Mouse (Mus musculus): ENCODE data around the gene Cuta. TPM values are rescaled to one million over a fixed set of nuclear protein-coding genes. Genes with fewer than 3 reads are reported as not detected.
"Not testable (repeated sequence)": the region's sequence is repeated elsewhere in the genome, so short reads cannot be mapped to it uniquely, and the experiment has no call there.

The Cuta gene
- 22.8 to 35.9 TPM (median 25.9 TPM) in 3 replicates for total RNA-seq (2017)

DNA sequence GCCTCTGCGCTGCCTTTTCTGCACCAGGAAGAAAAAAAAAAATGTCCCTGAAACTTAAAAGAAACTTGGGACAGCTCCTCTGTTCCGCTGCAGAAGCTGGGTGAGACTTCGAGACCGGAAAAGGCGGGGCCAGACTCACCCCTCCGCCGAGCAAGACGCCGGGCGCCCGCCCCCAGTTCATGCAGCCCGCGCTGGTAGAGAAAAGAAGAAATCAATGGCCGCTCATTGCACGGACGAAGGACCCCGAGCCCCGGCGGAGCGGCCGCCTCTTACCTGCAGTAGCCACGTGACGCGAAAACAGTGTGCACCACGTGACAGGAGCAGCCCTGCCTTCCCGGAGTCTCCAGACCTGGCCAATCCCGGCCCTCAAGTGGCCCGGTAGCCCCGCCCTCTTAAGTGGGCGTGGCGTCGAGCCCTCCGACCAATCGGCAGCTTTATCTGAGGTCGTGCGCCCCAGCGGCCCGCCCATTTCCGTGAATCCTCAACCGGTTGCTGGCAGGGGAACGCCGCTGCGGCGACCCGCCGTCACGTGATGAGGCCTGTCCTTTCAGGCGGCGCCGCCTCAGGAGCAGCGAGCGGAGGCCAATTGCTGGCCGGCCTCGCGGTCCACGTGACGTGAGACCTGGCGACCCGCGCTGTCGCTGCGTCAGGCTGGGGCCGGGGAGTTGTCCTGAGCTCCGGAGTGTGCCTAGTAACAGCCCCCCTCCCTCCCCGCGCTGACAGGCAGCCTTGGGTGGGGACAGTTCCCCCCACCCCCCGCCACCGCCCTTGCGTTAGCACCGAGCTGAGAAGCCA is at the start of gene Cuta:
Cuta (minus strand) TSS at position 392 of the 795 bp plus-strand sequence.
- peak; percentile 93 for ATAC-seq (replicated peaks; ENCODE audit: insufficient number of reproducible peaks, low FRiP score, low TSS enrichment, poor library complexity, severe bottlenecking)

DNA sequence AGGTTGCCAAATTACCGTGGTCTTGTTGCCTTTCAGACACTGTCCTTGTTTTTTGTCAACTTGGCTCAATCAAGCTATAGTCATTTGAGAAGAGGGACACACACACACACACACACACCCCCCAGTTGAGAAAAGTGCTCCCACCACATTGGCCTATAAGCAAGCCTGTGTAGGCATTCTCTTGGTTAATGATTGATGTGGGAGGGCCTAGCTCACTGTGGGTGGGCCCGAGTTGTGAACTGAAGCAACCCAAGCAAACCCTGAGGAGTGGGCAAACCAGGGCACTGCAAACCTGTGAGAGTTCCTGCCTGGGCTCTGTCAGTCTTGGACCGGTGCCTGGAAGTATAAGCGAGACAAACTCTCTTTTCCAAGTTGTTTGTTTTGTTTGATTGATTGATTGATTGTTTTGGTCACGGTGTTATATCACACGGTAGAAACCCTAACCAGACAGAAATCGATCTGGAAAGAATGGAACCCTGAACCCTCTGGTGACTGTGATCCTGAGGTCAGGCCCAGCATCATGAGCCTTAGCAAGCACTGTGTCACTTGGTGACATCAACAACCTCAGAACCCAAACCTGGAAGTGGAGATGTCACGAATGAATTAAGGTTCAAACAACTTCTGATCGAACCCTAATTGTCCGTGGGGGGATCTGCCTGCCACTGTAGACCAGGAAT is 46.3 kb upstream of the Cuta start:
- ATAC-seq (replicated peaks; ENCODE audit: insufficient number of reproducible peaks, low FRiP score, low TSS enrichment, poor library complexity, severe bottlenecking), result no peak

DNA sequence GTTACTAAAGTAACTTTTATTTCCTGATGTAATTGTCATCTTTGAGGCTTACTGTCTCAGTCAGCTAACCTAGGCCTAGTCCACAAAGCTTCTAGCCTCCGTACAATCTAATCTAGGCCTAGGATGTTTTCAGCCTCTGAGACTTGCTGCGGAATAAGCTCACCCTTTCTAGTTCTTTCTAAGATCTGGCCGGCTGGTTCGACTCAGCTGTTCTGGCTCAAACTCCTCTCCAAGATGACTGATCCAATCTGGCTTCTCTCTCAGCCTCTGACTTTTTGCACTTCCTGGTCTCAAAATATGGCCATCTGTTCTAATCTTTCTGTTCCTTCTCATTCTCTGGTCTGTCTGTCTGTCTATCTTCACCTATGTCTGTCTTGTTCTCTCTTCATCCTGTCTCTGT is 44.0 kb upstream of the Cuta start:
- ATAC-seq (replicated peaks; ENCODE audit: insufficient number of reproducible peaks, low FRiP score, low TSS enrichment, poor library complexity, severe bottlenecking), result no peak

DNA sequence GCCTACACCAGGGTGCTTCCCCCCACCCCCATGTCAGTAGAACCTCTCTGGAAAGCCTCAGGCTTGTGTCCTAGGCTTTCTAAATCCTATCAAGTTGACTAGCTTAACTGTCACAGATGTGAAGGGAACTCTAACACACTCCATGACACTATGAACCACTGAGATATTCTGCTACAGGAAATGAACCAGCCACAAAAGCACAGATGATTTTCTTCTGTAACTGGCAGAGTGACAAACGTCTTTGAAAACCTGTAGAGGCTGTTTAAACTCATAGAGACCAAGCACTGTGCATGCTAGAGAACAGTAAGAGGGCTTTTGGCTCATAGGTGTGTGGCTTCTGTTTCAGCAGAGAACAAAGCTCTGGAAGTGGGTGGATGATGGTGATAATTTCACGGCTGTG is 41.7 kb upstream of the Cuta start:
- no peak for ATAC-seq (replicated peaks; ENCODE audit: insufficient number of reproducible peaks, low FRiP score, low TSS enrichment, poor library complexity, severe bottlenecking)

DNA sequence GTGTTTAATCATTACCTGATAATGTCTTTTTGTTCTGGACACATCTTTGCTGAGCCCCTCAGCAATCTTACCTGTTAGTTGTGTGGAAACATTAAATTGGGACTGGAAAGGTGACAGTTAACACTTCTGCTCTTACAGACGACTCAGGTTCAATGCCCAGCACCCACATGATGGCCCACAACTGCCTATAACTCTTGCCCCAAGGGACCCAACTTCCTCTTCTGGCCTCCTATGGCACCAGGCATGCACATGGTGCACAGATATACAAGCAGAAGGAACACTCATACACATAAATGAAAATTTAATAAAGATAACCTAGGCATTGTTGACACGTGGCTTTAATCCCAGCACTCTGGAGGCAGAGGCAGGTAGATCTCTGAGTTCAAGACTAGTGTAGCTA is 40.1 kb upstream of the Cuta start:
- ATAC-seq (replicated peaks; ENCODE audit: insufficient number of reproducible peaks, low FRiP score, low TSS enrichment, poor library complexity, severe bottlenecking), result peak; percentile 56; the same call in 1 of the 2 replicates

DNA sequence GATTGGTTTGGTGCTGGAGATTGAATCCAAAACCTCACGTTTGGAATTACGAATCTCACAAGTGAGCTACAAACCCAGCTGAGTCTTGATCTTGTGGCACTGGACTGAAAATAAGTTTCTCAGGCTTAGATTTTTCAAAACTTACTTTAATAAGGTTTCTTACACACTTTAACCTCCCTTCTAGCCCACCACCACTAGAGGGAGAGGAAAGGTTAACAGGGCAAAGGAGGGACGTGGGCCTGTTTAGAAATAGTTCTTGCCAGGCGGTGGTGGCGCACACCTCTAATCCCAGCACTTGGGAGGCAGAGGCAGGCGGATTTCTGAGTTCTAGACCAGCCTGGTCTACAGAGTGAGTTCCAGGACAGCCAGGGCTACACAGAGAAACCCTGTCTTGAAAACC is 38.0 kb upstream of the Cuta start:
- not testable (repeated sequence) for ATAC-seq (replicated peaks; ENCODE audit: insufficient number of reproducible peaks, low FRiP score, low TSS enrichment, poor library complexity, severe bottlenecking)

DNA sequence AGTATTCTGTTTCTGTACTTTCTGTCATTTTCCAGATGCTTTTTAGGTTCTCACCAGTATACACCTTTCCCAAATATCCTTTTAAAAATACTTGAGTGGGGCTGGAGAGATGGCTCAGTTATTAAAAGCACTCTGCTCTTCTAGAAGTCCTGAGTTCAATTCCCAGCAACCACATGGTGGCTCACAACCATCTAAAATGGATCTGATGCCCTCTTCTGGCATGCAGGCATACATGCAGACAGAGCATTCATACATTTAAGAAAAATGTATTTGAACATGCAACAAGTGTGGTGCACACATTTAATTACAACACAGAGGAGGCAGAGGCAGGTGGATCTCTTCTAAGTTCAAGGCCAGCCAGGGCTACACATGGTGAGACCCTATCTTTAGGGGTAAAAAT is 36.0 kb upstream of the Cuta start:
- ATAC-seq (replicated peaks; ENCODE audit: insufficient number of reproducible peaks, low FRiP score, low TSS enrichment, poor library complexity, severe bottlenecking), result no peak

DNA sequence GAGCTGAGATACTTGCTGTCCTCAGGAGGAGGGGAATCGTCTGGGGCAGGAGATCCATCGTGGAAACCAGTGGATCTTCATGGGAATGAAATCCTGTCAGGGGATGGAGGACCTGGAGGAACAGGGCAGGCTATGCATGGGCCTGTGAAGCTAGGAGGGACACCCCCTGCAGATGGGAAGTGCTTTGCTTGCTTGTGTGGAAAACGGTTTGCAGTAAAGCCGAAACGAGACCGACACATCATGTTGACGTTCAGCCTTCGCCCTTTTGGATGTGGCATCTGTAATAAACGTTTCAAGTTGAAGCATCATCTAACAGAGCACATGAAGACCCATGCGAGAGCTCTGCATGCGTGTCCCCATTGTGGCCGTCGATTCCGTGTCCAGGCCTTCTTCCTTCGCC is 35.2 kb upstream of the Cuta start:
- ATAC-seq (replicated peaks; ENCODE audit: insufficient number of reproducible peaks, low FRiP score, low TSS enrichment, poor library complexity, severe bottlenecking), result no peak

DNA sequence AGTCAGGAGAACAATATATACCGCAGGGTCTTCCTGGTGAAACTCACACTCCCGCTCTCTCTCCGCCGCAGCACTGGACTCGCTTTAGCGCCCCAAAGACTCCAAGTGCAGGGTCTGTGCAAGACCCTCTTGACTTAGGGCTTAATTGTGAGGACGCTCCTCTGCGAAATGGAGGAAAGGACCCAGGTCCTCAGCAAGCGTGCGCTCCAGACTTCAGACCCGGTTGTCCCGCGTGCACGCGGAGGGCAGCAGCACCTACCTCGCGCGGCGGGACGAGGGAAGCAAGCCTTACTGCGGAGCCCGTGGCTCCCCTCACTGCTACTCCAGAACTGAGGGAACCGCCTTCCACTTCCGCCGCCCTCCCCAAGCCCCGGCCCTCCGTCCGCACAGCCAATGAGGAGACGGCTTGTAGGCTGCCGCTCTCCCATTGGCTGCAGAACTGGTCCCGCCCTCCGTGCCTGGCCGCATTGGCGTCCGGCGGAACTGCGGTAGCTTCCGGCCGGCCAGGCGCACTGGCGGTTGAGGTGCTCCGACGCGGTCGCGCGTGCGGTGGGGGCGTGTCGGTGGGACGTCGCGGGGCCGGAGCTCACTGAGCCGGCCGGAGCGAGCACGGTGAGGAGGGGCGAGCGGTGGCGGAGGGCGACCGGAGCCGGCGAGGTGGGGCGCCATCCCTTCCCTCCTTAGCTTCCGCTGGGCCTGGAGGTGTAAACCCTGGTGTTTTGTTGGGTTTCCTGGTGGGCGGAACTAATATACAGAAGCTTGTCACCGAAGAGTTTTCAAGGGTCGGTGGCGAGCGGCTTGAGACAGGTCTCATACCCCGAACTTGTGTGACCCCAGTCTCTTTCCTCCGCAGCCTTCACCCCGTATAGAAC is 33.6 kb upstream of the Cuta start, which contains the start of gene Zbtb9:
Zbtb9 (plus strand) TSS at position 465 of the 872 bp plus-strand sequence.
- ATAC-seq (replicated peaks; ENCODE audit: insufficient number of reproducible peaks, low FRiP score, low TSS enrichment, poor library complexity, severe bottlenecking), result peak; percentile 98

DNA sequence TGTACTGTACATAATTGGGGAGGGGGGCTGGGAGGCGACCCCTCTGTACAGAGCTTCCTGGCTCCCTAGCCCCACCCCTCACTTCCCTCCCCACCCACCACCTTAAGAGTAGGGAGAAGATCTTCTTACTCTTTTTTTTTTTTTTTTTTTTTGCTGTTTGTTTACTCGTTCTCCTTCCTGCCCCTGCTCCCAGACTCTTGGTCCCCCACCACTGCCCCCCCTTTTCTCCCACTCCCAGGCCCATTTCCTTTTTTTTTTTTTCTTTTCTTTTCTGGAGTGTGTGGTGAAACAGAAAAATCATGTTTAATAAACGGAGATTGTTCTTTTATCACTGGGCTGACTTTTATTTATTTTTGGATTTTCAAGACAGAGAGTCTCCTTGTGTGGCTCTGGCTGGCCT is 32.7 kb upstream of the Cuta start:
- no peak for ATAC-seq (replicated peaks; ENCODE audit: insufficient number of reproducible peaks, low FRiP score, low TSS enrichment, poor library complexity, severe bottlenecking)

DNA sequence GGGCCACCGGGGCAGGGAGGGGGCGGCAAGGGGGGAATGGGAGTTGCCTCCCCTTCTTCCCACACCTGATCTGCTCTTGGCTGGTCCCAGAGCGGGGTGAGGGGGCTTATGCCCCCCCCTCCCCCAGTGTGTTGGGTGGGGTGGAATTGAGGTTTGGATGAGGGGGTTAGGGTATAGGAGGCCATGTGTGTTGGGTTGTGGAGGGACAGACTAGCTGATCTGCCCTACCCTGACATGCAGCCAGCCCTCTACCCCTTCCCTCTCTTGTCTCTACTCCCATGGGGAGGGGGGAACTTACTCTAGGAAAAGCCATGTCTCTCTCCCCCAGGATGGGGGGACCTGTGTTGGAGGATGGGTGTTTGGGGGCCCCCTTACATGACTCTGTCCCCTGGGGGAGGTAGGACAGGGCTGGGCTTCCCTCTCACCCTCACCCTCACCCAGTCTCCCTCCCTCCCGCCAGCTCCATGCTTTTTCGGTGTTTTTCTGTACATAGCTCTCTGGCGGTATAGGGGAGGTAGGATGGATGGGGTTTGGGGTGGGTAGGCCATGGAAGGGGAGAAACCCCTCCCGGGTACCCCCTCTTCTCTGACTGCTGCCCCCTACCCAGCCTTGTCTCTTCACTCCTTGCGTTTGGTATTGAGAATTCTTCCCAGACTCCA is 32.0 kb upstream of the Cuta start:
- no peak for ATAC-seq (replicated peaks; ENCODE audit: insufficient number of reproducible peaks, low FRiP score, low TSS enrichment, poor library complexity, severe bottlenecking)

DNA sequence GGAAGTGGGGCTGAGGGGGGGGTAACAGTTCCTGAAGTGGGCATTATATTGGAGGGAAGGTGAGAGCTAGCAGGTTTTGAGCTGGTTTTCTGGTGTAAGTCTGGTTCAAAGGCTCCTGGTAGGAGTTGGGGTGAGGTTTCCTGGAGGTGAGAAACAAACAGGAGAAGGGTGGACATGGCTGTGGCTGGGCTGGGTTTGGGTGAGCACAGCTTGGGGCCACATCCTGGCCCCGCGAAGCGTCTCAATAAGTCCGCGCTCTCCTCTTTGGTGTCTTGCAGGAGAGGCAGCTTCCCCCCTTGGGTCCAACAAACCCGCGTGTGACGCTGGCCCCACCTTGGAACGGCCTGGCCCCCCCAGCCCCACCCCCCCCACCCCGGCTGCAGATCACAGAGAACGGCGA is 30.9 kb upstream of the Cuta start:
- ATAC-seq (replicated peaks; ENCODE audit: insufficient number of reproducible peaks, low FRiP score, low TSS enrichment, poor library complexity, severe bottlenecking), result no peak

DNA sequence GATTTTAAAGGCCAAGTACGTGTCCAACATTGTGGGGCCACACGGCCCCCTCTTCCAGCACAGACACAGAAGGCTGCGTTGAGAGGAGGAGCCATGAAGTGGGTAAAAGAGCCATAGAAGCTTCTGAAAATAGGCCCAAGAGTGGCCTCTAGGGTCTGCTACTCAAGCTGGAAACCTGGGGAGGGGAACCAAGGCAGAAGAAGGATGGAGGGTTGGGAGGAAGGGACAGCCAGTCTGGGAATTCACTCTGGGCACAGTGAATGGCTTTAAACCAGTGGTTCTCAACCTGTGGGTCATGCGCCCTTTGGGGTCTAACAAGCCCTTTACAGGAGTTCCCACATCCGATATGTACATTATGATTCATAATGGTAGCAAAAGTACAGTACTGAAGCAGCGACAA is 29.9 kb upstream of the Cuta start:
- no peak for ATAC-seq (replicated peaks; ENCODE audit: insufficient number of reproducible peaks, low FRiP score, low TSS enrichment, poor library complexity, severe bottlenecking)

DNA sequence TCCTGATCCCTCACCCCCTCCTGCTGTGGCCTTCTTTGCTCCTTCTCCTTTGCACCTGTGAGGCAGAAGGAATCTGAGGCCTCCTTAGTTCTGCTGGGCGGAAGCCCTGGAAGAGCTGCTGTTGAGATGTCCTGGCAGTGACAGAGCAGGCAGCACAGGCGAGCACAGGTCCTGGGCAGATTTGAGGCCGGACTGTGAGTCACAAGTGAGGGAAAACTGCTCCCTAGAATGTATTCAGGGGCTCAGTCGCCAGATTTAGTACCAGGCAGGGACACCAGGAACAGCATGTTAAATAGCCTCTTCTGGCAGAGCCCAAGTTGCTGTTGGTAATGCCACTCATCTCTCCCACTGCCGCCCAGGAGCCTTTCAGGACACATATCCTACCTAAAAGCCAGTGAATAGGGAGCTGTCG is 28.8 kb upstream of the Cuta start:
- ATAC-seq (replicated peaks; ENCODE audit: insufficient number of reproducible peaks, low FRiP score, low TSS enrichment, poor library complexity, severe bottlenecking), result no peak

DNA sequence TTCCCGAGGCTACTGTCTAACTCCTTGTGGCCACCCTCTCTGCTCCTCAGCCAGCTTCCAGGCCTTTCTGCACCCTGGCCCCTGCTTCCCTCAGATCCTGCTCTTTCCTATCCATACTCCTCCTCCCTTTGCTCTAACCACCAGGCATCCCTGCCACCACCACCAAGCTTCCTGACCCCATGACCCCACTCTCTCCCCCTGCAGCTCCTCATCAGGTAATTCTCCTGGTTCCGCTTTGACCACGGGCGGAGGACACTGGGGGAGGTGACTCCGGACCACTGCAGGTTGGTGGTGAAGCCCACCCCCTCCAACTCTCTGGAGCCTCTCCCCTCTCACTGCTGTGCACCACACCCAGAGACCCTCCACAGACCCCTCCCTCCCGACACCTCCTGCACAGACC is 28.1 kb upstream of the Cuta start:
- no peak for ATAC-seq (replicated peaks; ENCODE audit: insufficient number of reproducible peaks, low FRiP score, low TSS enrichment, poor library complexity, severe bottlenecking)

DNA sequence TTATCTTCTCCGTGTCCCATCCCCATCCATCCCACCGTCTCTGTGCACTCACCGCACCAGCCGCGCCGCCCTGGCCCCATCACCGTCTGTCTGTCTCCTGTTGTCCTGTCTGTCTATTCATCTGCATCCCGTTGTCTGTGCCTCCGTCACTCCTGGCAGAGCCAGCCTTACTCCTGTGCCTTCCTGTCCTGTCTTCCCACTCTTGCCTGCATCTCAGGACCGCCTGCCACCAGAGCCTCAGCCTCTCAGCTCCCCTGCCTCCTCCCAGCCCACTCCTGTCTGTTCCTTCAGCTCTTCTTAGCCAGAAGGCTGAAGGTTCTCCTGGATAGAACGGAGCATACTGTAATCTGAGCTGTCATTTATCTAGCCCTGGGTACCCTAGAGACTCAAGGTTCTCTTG is 27.6 kb upstream of the Cuta start:
- ATAC-seq (replicated peaks; ENCODE audit: insufficient number of reproducible peaks, low FRiP score, low TSS enrichment, poor library complexity, severe bottlenecking), result no peak

DNA sequence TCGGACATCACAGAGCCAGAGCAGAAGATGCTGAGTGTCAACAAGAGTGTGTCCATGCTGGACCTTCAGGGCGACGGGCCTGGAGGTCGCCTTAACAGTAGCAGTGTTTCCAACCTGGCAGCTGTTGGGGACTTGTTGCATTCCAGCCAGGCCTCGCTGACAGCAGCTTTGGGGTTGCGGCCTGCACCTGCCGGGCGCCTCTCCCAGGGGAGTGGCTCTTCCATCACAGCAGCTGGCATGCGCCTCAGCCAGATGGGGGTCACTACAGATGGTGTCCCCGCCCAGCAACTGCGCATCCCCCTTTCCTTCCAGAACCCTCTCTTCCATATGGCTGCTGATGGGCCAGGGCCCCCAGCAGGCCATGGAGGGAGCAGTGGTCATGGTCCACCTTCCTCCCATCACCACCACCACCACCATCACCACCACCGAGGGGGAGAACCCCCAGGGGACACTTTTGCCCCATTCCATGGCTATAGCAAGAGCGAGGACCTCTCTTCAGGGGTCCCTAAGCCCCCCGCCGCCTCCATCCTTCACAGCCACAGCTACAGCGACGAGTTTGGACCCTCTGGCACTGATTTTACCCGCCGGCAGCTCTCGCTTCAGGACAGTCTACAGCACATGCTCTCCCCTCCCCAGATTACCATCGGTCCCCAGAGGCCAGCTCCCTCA is 22.3 kb upstream of the Cuta start:
- no peak for ATAC-seq (replicated peaks; ENCODE audit: insufficient number of reproducible peaks, low FRiP score, low TSS enrichment, poor library complexity, severe bottlenecking)

DNA sequence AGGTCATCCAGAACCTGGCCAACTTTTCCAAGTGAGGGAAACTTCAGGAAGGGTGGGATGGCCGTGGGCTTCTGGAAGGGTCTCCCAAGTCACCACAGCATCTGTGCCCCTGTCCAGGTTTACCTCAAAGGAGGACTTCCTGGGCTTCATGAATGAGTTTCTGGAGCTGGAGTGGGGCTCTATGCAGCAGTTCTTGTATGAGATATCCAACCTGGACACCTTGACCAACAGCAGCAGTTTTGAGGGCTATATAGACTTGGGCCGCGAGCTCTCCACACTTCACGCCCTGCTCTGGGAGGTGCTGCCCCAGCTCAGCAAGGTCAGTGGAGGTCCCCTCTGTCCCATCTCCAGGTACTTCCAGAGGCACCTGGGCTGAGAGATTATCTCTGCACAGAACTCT is 20.4 kb upstream of the Cuta start:
- ATAC-seq (replicated peaks; ENCODE audit: insufficient number of reproducible peaks, low FRiP score, low TSS enrichment, poor library complexity, severe bottlenecking), result no peak
